Mouse (Mus musculus) bone marrow, adult 2 months (tissue): ENCODE data around the gene Cdadc1. TPM values are rescaled to one million over a fixed set of nuclear protein-coding genes. Genes with fewer than 3 reads are reported as not detected.
"Not testable (repeated sequence)": the region's sequence is repeated elsewhere in the genome, so short reads cannot be mapped to it uniquely, and the experiment has no call there.

Experiments used
- H3K27ac ChIP-seq: fragments of 200-500 bp; 2 replicates; pipeline ENCODE4 v1.5.1; 2012; ENCODE audit warnings: low read depth, mild to moderate bottlenecking, control low read depth, inconsistent platforms, low read length; ENCODE audit not compliant: control insufficient read depth, poor library complexity, insufficient read depth
- H3K4me1 ChIP-seq: fragments of 200-500 bp; 2 replicates; pipeline ENCODE4 v1.6.1; 2011; ENCODE audit warnings: low read length; ENCODE audit not compliant: control insufficient read depth, insufficient read depth
- H3K4me3 ChIP-seq: fragments of 200-500 bp; replicated peaks from 2 replicates; pipeline ENCODE3; 2011; ENCODE audit warnings: mild to moderate bottlenecking, low read depth, low read length, control low read depth; ENCODE audit not compliant: control insufficient read depth
- CTCF ChIP-seq: fragments of 200-500 bp; IDR thresholded peaks from 2 replicates; pipeline ENCODE4 v1.5.1; 2011; ENCODE audit warnings: low read length, control low read depth; ENCODE audit not compliant: control insufficient read depth, insufficient read depth
- POLR2A ChIP-seq: fragments of 200-500 bp; IDR thresholded peaks from 2 replicates; pipeline ENCODE4 v1.6.1; 2011; ENCODE audit warnings: low read depth, mild to moderate bottlenecking, control low read depth, low read length, borderline replicate concordance; ENCODE audit not compliant: control insufficient read depth
- WGBS: fragments of 180-500 bp; shearing (Covaris S2); methylation state at CpG from one replicate; pipeline ENCODE4 v1.1.7; 2018; 5-methylcytosine and 5-hydroxymethylcytosine counted together
- polyA plus RNA-seq: library from polyadenylated mRNA; stranded (reverse); fragments of >200 nt; gene quantifications from 2 replicates; pipeline ENCODE4 v1.2.4, GENCODE M21; 2011; ENCODE audit warnings: low replicate concordance; ENCODE audit not compliant: missing spikeins, insufficient read depth, insufficient read length

The Cdadc1 gene
- polyA plus RNA-seq, 1 experiment = 24.1 TPM

DNA sequence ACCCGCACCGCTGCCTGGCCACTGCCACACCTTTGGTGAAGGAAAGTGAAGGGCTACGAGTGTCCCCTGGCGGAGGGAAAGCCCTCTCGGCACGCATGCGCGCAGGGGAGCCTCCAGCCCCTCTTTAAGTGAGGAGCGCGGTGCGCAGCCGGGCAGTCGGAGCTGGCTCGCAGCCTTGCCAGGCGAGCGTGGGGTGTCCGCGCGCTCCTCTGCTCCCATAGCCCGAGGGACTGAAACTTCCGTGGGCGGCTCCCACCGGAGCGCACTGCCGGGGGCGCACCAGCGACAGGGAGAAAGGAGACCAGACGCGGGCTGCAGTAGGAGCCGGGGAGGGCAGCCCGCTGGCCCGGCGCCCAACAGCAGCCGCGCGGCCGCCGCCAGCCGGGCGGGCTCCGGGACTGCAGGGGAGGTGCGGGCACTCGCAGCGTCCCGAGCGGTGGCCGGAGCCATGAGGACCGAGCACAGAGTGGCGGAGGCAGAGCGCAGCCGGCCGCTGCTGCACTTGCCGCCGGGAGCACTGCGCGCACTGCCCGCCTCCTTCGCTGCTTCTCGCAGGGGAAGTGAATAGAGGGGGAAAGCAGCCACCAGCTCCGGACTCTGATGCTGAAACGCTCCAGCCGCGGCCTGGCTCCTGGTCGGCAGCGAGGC lies 27.5 kb upstream of the Cdadc1 start, which contains the start of gene Shisa2:
Gene Shisa2, plus strand, starts transcription at position 151 of the 648 bp plus-strand sequence.
- H3K4me1 ChIP-seq = no peaks in the 10 kb centered on the region
- TF ChIP-seq POLR2A (no peak), CTCF (no peak; the same call in 1 of the 2 replicates)
- peak within 1 kb of the TSS; percentile 7; the same call in 1 of the 2 replicates for H3K27ac ChIP-seq
- 1% methylated on average over 65 of the region's 65 CpGs for WGBS
- peak within 1 kb of the TSS; percentile 6 for H3K4me3 ChIP-seq

DNA sequence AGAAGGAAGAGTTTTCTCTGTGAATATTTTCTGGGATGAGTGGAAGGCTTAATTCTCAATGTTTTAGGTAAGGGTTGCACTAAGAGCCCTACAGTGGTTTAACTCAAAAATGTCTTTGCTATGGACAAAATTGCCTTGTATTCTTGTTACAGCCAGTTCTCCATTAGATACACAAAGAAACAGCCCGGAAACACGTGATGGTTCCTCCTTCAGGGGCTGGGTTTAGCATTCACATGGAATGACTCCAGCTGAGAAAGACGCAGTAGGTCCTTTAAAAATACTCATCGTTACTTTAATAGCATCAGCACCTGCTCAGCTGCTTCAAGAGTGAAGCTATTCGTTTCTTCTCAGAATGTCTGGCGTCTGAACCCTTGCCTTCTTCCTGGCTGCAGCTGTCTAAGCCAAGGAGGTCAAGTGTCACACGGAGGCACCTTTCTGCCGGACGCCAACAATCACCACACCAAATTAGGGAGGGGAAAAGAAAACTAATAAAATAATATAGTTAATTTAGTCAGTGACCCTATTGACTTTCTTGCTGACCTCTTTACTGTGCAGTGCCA lies 26.6 kb upstream of the Cdadc1 start:
- no peak overlapping the region for H3K27ac ChIP-seq
- TF ChIP-seq POLR2A (no peak), CTCF (no peak)
- H3K4me1 ChIP-seq = no peaks in the 10 kb centered on the region
- no peak overlapping the region for H3K4me3 ChIP-seq
- WGBS = 66% methylated on average over 9 of the region's 9 CpGs

DNA sequence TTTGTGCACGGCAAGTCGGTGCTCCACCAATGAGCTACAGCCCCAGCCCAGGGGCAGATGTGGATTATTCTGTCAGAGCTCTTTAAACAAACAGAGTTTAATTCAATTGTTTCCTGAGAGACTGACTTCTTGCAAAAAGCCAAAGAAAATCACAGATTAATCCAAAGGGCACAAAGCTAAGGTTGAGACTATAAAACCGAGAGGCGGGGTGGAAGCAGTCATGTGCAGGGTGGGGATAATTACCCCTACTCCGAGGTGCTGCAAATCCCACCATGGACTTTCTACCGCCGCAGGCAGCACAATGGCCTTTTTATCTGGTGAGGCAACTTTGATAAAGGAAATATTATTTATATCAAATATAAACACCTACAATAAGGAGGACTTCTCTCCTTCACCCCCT lies 19.0 kb upstream of the Cdadc1 start:
- no peak for TF ChIP-seq POLR2A
- no peak for TF ChIP-seq CTCF
- Histone ChIP-seq H3K4me3 (no peak overlapping the region), H3K4me1 (no peaks in the 10 kb centered on the region), H3K27ac (no peak overlapping the region)
- WGBS = 85% methylated on average over 7 of the region's 7 CpGs

DNA sequence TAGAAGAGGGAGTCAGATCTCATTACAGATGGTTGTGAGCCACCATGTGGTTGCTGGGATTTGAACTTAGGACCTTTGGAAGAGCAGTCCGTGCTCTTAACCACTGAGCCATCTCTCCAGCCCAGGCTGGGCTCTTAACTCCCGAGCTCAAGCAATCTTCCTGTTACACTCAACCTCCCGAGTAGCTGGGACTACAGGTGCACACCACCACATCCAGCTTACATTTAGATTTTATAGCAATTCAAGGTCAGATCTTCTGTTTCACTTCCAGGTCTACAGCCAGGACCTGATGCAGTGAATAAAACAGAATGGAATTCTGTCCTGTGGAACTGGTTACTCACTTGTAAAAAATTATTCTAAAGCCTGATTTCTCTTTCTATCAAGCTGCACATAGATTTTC lies 16.4 kb upstream of the Cdadc1 start:
- H3K4me3 ChIP-seq, H3K4me1 ChIP-seq, H3K27ac ChIP-seq: not testable (repeated sequence)
- 58% methylated on average over 3 of the region's 3 CpGs for WGBS

DNA sequence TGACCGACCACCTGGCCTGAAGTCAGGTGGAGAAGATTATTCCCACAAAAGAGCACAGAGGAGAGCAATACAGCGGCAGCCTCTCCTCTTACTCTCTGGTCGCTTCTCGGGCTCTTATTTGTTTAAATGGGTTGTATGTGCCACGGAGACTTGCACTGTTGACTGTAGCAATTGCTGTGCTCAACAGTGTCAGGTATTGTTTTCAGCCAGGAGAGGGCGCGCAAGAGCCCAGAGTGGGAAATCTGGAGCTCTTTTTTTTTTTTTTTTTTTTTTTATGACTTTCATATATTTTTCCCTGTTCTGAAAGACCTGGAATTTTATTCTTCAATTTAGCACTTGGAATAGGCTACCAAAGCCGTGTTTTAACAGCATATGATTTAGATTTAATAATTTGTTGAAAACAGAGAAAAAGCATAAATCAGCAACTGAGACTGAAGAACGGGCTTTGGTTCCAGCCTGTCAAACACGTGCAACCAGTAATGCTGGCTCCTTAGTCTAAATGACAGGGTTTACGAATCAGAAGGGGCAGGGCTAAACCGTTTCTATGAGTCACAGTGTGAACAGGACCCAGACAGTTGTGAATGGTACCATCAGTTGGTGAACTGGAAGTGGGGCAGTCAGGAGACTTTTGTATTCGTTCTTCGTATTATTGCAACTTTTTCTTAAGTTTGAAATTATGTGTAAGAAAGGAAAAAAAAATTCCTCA lies 15.3 kb upstream of the Cdadc1 start:
- WGBS = 51% methylated on average over 14 of the region's 14 CpGs
- Histone ChIP-seq H3K4me1 (no peaks in the 10 kb centered on the region), H3K4me3 (no peak overlapping the region), H3K27ac (no peak overlapping the region)
- TF ChIP-seq CTCF (peak; percentile 52), POLR2A (no peak)

DNA sequence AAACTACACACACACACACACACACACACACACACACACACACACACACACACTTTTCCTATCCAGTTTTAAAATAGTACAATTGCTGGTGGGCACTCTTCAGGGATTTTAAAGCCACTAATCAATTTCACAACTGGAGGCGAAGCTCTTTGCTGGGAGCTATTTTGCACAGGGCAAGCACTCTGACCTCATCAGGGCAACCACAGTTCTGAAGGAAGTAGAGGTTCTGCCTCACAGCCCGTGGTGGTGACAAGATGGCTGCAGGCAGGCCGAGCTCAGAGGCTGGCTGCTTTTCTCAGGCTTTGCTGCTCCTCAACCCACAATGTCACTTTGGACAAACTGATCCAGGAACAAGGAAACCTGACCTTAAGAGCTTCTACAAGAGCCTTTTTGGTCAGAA lies 9.3 kb upstream of the Cdadc1 start:
- Histone ChIP-seq H3K4me1 (no peaks in the 10 kb centered on the region), H3K4me3 (no peak overlapping the region), H3K27ac (no peak overlapping the region)
- 16% methylated on average over 3 of the region's 3 CpGs for WGBS
- TF ChIP-seq CTCF (no peak), POLR2A (no peak)

DNA sequence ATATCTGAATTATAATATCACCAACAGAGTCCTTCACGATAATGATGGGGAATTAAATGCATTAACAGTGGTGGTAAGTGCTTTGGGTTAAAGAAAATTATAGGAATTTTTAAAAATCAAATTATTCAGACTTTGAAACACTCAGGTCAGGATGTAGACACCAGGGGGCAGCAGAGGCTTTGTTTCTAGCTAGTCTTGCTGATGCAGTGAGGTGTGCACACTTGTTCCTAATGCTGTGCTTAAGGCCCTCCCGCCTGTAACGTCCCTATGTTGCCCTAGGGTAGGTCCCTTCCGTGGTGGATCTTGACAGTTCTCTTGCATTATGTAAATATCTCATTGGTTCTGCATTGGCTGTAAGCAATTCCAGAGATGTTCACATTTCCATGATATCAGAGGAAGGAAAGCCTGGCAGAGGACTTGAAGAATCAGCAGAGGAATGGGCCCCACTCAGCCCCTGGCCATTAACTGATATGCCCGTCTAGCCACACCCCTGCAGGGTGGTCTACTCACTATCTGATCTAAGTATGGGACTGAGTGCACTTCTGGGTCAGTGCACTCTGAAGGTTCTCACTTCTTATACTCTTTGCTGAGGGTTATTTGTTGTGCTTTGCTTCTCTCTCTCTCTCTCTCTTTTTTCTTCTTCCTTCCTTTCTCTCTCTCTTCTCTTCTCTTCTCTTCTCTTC lies 8.1 kb upstream of the Cdadc1 start:
- Histone ChIP-seq H3K27ac (no peak overlapping the region), H3K4me1 (no peaks in the 10 kb centered on the region), H3K4me3 (no peak overlapping the region)
- TF ChIP-seq CTCF (peak; percentile 56), POLR2A (no peak)
- 20% methylated on average over 5 of the region's 5 CpGs for WGBS

DNA sequence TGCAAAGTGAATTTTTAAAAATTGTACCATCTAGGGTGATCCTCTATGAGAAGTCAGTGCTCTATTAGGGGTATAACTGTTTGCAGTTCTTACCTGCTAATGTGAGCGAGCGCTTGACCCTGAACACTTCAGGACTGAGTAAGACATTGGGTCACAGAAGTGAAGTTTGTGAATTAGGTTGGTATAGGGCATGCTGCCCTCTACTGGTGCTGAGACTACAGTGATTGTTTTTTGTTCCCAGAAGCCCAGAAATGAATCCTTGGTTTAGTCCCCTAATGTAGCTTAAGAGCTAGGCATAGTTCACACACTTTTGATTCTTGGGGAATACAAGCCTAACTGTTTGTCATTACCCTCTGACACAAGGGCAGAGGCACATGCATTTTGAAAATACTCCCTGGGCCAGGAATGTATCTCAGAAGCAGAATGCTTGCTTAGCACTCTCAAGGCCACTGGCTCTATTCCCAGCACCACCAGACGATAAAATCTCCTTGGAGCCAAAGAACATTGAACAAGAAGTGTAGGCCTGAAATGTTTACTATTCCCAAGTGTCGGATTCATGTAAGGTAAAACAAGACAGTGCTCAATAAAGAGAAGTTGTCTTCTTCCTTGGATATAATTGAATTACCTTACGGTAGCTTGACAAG lies 6.4 kb upstream of the Cdadc1 start:
- no peak for TF ChIP-seq CTCF
- no peak for TF ChIP-seq POLR2A

More for the DNA sequence above, 6.4 kb upstream of the Cdadc1 start:
- no peaks in the 10 kb centered on the region for H3K4me1 ChIP-seq
- H3K27ac ChIP-seq = no peak overlapping the region
- 64% methylated on average over 5 of the region's 5 CpGs for WGBS
- no peak overlapping the region for H3K4me3 ChIP-seq
